Mouse (Mus musculus): Measurements from ENCODE around the gene Pdgfa. TPM values are rescaled to one million over a fixed set of nuclear protein-coding genes. Genes with fewer than 3 reads are reported as not detected.

The Pdgfa gene
- polyA plus RNA-seq, 2 experiments from 2014 or later: not detected

DNA sequence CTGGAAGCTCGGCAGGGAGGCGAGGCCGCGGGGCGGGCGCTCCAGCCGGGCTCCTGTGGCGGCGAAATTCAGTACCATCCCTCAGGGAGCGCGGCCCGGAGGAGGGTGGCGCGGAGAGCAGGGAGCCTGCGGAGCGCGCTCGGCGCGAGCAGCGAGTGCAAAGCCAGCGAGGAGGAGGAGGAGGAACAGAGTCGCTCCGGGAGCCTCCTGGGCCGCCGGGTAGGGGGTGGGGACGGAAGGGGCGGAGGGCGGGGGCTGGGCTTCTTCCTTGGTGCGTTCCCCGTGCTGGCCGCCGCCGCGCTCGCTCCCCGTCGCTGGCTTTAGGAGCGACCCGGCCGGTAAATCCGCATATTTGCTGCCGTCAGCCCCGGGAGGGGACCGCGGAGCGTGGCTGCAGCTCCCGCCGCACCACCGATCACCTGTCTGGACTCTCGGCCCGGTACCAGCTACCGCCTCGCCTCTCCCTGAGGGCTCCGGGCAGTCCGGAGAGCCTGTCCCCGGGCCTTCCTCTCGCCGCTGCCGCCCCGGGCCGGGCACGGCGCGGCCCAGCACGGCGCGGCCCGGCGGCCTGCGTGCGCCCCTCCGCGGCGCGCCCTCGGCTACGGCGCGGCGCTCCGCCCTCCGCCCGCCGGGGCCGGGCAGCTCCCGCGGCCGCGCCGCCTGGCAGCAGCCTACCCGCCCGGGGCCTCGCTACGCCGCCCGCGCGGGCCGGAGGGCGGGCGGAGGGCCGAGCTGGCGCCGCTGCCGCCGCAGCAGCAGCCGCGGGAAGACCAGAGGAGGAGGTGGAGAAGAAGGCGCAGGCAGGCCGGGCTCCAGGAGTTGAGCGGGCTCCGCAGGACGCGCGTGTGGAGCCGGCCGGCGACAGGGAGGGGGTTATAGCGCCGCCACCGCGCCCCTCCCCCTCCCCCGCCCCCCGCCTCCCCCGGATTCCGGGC is 2.1 kb downstream of the Pdgfa start:
- no peak for ATAC-seq

DNA sequence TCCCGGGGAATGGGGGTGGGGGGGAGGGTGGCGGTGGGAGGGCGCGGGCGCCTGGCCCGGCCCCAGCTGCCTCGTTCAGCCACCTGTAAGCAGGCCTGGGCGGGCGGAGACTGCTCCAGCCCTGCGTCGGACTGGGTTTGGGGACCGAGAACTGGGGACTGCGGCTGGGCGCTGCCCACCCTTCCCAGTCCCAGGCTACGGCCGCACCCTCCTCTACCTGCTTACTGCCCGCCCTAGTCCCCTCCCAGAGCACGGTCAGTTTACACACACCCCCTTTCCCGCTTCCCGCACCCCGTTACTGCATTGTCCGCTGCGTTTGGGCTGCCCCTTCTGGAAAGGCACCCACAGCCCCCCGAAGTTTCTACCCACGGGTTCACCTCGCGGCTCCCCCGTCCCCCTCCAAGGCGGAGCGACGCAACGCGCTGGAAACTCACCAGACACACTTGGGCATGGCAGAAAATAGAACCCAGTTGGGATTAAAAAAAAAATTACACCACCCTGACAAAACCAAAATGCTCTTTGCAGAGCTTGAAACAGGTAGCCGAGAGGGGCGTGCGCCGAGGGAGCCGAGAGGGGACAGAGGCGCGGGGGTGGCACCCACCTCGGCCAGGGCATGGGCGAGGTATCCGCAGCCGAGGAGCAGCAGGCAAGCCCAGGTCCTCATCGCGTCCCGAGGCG is 2.9 kb downstream of the Pdgfa start:
- no peak for ATAC-seq

DNA sequence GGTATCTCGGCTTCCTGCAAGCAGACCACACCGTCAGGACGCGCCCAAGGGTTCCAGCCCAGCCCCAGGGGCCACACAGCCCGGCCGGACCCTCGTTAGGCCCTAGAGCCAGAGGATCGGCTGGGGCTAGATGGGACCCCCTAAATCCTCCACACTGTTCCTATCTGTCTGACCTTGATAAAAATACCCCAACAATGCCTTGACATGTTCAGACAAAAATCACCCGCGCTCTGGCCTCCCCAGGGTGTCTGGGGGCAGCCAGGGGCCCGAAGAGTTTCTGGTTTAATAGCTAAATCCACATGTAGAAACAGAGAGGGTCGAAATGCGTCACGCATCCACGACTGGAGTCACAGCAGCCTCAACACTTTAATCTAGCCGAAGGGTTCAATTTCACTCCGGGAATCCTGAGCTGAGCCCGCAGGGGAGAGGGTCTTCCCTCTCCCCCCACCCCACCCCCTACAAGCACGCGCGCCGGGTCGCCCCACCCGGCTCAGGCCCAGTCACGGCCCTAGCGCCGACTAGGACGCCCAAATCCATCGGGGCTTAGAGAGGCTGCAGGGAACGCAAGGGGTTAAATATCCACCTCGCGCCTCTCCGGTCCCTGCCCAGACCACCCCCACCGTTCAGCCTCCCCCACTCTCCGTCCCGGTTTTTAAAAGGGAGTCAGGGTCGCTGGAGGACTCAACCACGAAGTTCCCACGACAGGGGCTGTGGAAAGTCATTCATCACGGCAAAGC is 3.6 kb downstream of the Pdgfa start:
- ATAC-seq: no peak

DNA sequence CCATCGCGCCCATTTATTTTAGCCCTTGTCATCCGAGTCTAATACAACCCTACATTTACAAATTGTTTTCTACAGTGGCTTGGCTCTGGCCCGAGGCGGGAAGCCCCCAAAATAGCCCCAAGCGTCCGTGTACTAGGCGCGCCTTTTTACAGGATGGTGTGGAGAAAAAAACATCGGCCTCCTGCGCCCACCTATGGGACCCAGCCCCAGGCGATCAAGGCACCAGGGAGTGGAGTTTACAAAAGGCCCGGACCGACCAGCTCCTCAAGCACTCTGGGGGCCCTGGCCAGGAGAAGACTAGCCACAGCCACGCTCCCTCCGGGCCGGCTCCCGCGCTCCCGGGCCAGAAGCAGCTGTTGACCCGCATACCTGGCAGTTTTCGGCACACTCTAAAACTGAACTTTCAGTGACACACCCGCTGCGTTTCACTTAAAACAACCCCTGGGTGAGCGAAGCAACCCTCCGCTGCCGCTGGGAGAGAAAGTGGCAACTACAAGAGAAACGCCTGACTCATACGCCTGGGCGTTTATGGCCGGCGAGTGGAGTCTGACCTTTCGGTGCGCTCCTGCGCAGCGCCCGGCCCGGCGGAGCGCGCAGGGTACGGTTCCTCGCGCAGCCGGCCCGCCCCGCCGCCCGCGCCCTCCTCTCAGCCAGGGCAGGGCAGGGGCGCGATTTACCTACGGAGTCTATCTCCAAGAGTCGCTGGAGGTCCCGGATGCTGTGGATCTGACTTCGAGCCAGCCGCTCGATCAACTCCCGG is 4.4 kb downstream of the Pdgfa start:
- ATAC-seq: no peak

DNA sequence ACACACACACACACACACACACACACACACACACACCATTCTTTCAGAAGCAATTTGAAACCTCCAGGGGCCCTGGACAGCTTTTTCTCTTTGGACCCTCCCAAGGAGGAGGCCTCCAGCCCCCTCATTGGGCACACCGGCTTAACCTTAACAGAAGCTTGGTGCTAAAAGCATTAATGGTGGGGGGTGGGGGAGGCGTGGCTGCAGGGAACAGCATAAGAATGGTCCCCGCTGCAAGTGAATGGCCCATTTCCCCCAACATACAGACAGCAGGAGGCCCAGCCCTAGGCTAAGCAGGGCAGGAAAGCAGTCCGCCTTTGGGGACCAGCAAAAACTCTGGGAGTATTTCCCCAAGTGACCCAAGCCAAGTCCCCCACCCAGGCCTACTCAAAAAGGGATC is 5.4 kb downstream of the Pdgfa start:
- no peak for ATAC-seq

DNA sequence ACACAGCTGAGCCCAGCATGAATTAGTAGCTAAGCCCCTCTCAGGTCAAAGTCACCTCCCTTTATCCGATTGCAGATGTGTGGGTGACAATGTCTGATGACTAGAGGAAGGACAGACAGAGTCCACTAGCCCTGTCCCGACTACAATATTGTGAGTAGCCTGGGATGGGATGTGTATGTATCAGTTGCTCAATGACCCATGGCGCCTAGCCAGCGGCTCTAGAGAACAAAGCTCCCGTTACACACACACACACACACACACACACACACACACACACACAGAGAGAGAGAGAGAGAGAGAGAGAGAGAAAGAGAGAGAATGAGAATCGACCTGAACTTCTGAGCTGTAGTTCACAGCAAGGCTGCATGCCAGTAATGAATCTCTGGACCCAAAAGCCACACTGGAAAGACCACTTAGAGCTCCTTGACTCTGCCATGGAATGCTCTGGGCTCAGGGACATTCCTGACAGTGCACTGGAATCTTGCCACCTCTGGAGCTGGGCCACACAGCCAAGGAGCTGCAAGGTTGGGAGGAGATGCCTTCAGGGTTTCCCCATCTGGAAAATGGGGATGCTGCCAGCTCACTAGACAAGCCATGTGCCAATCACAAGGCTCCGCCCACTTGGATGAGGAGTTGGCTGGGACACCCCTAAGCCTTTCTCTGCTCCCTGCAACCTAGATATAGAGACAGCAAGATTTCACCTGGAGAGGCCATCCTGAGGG is 6.3 kb downstream of the Pdgfa start:
- ATAC-seq: no peak

DNA sequence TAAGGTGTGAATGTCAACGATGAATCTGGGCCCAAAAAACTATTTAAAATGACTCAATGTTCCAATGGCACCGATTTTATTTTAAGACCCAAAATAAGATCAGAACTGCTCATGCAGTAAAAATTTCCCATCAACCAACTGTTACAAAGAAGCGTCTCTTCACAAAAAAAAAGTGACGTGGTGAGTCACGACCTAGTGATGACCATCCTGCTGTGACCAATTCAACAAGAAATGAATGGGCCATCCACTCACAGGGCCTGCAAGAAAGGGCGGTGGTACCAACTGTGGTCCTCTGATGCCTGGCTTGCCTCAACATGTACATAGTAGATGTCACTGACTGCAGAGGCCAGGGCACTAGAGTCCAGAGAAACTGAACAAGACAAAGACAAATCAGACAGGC is 7.6 kb downstream of the Pdgfa start:
- ATAC-seq: no peak

DNA sequence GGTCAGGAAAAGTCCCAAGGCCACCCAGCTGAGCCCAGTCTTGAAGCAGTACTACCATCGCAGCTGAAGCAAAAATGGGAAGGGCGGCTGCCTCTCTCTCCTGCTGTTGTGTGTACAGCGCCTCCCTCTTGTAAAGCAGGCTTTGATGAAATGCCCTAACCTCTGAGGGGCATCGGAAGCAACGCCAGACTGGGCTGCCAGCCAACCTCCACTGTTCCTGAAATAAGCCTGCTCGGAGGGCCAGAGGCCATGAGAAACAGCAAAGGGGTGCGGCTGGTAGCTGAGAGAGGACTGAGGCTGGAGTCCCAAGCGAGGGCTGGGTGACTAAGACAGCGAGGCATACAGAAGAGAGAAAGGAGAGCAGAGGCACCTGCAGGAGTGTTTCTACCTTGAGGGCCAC is 8.4 kb downstream of the Pdgfa start:
- ATAC-seq: no peak

DNA sequence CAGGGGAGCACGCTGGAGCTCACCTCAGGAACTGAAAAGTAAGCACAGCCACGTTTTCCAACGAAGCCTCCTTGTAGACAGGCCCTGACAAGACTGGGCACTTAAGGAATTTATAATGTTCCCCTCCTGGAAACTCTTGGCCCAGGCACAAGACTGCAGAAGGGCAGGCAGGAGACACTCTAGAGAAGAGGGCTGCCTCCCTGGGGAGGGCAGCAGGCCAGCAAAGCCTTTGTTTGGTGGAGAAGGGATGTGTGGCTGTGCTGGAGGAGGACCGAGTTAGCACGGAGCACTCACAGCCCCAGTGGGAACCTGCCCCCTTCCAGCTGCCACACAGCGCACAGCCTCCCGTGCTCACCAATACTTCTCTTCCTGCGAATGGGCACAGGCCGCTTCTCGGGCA is 9.2 kb downstream of the Pdgfa start:
- no peak for ATAC-seq

DNA sequence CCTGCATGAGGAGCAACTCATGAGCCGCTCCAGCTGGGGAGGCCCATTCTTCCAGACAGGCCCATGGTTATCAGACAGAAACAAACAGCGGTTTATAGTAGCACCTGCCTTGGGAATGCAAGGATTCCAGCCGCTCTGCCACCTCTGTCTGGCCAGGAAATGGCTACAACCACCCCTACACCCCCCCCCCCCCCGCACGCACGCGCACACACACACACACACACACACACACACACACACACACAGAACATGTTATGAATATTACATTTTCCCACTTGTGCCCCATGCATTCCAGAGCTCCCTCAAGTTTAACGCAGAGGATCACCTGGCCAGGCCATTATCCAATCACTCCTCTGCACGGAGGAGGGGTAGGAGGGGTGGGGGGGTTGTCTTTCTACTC is 15.2 kb downstream of the Pdgfa start:
- ATAC-seq: peak; percentile 51

DNA sequence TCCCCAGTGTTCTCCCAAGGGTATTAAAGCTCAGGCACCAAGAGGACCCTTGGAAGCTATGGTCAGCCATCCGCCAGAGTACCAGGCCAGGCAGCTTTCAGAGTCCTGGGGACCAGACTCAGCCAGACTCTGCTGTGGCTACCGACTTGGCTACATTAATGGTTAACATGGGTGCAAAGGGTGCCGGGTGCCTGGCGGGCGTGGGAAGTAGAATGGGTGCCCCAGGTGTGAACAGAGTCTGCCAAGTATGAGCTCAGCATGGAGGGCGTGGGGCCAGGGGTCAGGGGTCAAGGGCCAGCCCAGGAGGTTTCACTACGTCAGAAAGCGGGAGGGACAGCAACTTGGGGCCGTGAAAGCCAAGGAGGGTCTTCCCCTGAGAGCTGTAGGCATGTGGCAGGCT is 16.6 kb downstream of the Pdgfa start:
- ATAC-seq: no peak

DNA sequence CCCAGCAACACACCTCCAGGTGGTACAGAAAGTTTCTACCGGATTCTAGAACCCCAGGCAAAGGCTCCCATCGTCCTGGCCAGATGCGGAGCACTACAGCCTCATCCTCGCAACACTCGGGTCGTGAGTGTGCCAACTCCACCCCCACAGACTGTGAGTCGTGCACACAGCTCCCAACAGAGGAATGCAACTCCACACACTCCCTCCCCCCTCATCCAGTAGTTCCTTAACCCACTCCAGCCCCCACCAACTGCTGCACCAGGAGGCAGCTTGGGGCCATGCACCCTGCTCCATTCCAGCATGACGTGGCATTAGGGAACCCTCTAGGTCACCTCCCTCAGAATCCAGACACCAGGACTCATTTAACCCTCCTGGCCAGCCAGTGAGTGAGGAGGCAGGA is 17.3 kb downstream of the Pdgfa start:
- no peak for ATAC-seq

DNA sequence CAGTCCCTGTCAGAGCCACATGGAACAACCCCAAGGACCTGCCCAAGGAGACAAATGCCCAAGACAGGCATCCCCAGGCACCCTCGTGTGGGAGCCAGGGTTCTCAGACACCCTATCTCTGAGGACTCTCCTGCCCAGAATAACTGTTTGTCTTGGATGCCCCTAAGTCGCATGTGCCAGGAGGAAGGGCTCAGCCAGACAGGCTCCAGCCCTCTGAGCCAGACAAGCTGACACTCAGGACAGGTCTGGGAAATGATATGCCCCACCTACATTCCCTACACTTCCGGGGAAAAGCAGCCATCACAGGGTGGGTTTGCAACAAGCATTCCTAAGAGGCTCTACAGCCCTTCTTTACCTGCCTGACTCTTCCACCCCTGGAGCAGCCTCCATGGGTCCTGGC is 19.4 kb downstream of the Pdgfa start:
- ATAC-seq: no peak

DNA sequence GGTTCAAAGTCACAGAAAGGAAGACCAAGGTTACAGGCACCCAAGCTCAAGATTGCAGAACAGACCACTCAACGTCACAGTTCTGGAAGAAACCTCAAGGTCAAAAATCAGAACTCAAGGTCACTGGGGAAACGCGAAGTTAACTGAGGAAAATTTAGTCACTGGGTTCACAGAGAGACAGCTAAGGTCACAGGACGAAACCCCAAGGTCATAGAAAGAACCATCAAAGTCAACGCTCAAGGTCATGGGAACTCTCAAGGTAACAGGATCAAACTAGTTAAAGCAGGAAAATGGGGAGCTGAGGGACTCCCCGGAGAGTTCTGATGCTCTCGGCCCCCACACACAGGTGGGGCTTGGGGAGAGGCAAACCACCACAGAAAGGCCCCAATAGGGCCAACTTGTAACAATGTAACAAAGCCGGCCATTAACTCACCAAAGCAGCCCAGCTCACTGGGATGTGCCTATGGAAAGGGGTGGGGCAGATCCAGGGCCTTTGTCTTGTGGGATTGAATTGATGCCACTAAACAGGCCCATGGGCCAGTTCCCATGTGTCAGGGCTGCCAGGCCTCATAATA is 22.2 kb downstream of the Pdgfa start:
- no peak for ATAC-seq

DNA sequence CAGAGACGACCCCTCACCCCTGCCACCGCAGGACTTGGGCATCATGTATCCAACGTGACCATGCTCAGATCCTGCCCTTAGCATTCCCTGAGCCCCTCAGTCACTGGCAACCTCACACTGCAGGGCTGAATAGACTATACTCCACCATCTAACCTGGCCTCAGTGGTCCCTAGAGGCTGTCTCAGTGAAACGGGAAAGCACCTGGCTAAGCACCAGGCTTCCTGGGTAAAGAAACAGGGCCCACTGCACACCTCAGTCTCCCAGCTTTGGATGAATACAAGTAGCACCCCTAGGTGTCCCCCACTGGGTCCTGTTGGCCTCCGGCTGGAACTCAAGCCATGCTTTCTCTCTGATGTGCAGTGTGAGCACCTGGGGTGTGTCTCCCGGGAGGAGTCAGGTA is 23.7 kb downstream of the Pdgfa start:
- no peak for ATAC-seq

DNA sequence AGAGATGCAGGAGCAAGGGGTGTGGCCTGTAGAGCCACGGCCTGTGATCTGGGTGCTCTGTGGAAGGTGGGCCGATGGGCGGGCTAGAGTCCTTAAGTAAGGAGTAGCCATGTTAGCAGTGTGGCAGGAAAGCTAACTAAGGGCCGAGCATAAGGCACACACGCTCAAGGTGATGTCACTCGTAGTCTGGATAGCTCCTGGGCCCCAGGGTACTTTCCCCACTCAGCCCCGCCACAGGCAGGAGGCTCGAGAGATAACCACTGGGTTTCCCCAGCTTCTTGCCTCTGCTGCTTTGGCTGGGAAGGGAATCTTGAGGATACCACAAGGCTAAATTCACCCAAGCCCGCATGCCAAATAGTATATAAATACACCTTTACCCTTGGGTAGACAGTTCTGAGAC is 25.8 kb downstream of the Pdgfa start:
- ATAC-seq: no peak

DNA sequence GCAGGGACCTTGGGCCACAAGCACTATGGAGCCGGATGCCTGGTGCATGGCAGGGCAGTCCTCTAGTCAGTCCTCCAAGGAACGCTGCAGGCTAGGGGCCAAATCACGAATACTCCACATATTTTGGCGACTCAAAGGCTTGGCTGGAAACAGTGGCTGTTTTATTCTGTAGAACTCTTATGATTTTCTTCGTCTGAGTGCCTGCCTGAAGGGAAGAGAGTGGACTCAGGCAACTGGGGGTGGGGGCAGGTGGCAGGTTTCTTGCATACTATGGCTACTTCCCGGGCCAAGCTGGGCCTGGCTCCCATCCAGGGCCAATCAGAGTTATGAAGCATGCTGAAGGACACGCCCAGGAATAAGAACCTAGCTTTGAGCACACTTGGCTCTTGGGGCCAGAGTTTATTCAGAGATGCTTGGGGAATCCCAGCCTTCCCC is 27.1 kb downstream of the Pdgfa start:
- no peak for ATAC-seq

DNA sequence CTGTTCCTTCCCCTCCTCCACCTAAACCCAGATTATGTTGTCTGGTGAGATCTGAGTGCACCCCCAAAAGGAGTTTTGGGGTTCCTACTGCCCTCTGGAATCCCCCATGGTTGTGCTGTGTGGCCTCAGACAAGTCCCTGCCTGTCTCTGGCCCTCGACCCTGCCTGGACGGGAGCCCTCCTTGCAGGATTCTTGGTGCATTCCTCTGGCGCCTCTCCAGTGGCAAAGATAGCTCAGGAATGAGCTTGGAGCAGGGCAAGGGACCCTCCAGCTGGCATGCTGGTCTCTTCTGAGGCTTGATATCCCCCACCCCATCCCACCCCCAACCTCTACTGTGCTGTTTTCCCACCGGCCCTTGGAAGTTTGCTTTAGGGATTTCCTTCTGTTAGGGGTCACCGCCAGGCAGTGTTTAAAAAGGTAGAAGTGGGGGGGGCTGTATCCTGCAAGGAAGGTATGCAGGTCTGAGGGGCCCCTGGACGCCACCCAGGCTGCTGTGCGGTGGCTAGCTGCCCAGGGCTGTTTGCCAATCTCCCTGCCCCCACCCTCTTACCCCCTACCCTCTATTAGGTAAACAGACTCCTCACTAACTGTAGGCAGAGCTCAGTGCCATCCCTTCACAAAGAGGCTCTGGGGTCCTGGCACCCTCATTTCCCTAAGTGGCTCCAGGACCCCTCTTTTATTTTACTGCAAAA is 31.0 kb downstream of the Pdgfa start:
- no peak for ATAC-seq

DNA sequence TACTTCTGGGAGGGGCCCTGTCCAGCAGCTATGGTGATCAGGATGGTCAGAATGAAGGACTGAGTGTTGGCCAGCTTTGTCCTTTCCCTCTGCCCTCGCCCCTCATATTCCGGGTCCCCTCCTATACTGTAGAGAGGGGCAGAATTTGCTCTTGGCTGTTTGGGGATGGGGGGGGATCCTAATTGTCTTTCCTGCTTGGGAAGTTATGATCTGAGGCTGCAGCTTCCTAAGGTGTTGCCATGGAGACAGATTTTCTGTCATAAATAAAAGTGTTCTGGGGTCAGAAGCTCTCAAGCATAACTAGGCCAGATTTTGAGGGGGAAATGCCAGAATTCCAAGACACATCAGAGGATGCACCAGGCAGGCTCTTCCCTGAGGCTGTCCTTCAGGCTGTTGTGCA is 31.6 kb downstream of the Pdgfa start:
- ATAC-seq: no peak

DNA sequence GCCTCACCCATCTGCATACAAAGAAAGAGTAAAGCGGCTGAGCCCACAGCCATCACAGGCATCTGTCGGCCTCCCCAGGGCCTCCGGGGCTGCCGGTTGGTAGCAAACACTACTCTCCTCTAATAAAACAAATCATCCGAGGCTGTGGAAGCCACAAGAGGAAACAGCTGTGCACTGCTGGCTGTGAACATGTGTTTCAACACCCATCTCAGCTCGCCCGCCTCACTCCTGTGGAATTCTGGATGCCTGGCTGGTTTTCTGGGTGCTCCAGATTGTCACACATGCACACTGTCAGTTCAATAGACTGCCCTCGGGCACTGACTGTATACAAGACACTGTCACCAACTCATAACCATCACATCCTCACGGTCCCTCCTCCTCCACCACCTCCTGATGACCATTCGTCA is 40.7 kb downstream of the Pdgfa start:
- ATAC-seq: no peak

DNA sequence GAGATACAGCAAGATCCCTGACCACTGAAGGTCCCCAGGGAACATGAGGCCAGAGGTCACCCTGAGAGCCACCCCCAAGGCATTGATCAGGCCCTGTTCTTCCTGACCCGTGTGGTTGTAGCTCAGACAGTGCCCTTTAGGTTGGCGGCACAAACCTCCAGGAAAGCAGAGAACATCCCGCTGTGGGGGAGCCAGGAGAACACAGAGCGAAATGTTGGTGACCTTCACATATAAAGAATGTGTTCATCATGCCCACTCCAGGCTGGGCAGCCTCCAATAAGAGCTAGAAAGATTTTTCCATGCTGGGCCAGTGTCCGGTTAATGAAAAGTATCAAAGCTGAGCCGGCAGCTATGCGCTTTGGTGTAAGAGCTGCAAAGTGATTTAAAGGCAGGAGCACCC is 43.2 kb downstream of the Pdgfa start:
- no peak for ATAC-seq

All from CD4-positive, CD25-positive, alpha-beta regulatory T cell, adult 4 months (primary cell).